Mouse (Mus musculus) spleen, adult 2 months (tissue): Measurements from ENCODE around the gene Gm21094. TPM values are rescaled to one million over a fixed set of nuclear protein-coding genes. Genes with fewer than 3 reads are reported as not detected.
"Not testable (repeated sequence)": the region's sequence is repeated elsewhere in the genome, so short reads cannot be mapped to it uniquely, and the experiment has no call there.

Experiments
- DNase-seq, 2 experiments: peaks; one replicate each; pipeline versions ENCODE4 v3.0.0 to v3.0.0-alpha.2; 2012 to 2021; ENCODE audit warnings: low spot score in 2 of 2, low read depth in 1 of 2
- H3K27ac ChIP-seq: fragments of 200-500 bp; 2 replicates; pipeline ENCODE4 v1.5.1; 2012; ENCODE audit warnings: low read length, inconsistent platforms; ENCODE audit not compliant: insufficient read depth
- H3K27me3 ChIP-seq: fragments of 200-500 bp; 2 replicates; pipeline ENCODE4 v1.6.1; 2012; ENCODE audit warnings: mild to moderate bottlenecking, moderate library complexity, low read length, inconsistent platforms; ENCODE audit not compliant: control insufficient read depth, insufficient read depth
- H3K36me3 ChIP-seq: fragments of 200-500 bp; 2 replicates; pipeline ENCODE4 v1.6.1; 2012; ENCODE audit warnings: mild to moderate bottlenecking, low read length, inconsistent platforms; ENCODE audit not compliant: control insufficient read depth, insufficient read depth
- H3K4me1 ChIP-seq: fragments of 200-500 bp; 2 replicates; pipeline ENCODE4 v1.6.1; 2011; ENCODE audit warnings: inconsistent platforms; ENCODE audit not compliant: control insufficient read depth, insufficient read depth, insufficient read length
- H3K4me3 ChIP-seq: fragments of 200-500 bp; 2 replicates; pipeline ENCODE4 v1.5.1; 2011; ENCODE audit warnings: mild to moderate bottlenecking, inconsistent platforms; ENCODE audit not compliant: insufficient read depth, insufficient read length; ENCODE audit errors: extremely low read depth
- WGBS: fragments of 180-500 bp; shearing (Covaris S2); methylation state at CpG from one replicate; pipeline ENCODE4 v1.1.7; 2018; 5-methylcytosine and 5-hydroxymethylcytosine counted together
- polyA plus RNA-seq: library from polyadenylated mRNA; depleted of rRNA; stranded (reverse); fragments of >200 nt; gene quantifications from 2 replicates; pipeline ENCODE4 v1.2.3, GENCODE M21; 2012; rRNA removed

Gm21094 gene
- polyA plus RNA-seq, result not detected in 2 replicates

- DNase-seq, H3K36me3 ChIP-seq, H3K4me3 ChIP-seq, H3K27ac ChIP-seq, H3K27me3 ChIP-seq, H3K4me1 ChIP-seq: not testable (repeated sequence)
- WGBS, result no CpG with 5 or more reads among the region's 8 CpGs
These were observed at the start of gene Gm21094 for GRCm38 (mm10) chrY:32620343-32620742. Gene Gm21094 (minus strand): TSS chrY:32620443.
